Mouse (Mus musculus) heart, adult 8-10 months (tissue): ENCODE data around the gene Svop. TPM values are rescaled to one million over a fixed set of nuclear protein-coding genes. Genes with fewer than 3 reads are reported as not detected.

ENCODE experiments used
- DNase-seq: peaks from one replicate; pipeline ENCODE4 v3.0.0; 2022; ENCODE audit warnings: low spot score
- total RNA-seq, 4 experiments: library from RNA; stranded (reverse); gene quantifications; 2 replicates each; pipeline ENCODE4 v1.2.4; 2022

Svop gene
- total RNA-seq, 4 experiments from 2014 or later, result not detected

DNA sequence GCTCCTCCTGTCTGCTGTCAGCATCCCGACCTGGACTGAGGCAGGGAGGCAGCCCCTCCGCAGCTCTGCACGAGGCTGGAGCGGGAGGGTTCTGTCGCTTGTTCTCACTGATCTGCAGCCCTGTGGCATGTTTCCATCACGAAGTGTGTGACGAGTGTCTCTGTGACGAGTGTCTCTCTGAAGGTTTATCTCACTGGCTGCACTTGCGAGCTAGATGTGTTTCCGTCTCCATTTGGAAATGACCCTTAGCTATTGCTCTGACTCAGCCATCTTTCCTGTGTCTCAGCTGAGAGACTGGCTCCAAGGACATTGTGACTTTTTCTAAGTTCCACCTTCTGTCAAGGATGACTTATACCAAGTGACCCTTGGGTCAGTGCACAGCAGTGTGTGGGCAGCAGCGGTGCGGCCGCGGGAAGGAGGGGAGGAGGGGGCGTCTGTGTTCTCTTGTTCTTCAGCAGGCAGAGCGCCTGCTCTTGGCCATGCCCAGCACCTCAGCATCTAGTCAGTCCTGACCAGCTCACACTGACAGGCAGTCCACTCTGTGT, 15.1 kb upstream of the Svop start:
- DNase-seq, result no peak

DNA sequence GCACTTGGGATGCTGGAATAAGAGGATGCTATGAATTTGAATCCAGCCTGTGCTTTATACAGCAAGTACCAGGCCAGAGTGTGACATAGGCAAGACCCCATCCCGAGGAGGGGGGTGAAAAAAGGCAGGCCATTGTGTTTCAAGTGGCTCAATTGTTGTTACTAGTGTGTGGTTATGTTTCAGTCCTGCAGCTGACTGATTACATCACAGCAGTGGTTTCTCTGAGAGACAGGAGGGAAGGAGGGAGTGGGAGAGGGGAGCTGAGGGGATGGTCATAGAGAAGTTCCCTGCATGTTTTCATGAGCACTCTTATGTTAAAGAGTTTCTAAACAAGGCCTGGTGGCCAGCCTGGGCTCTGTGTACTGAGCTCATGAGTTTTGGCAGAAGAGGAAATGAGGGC, 11.4 kb upstream of the Svop start:
- no peak for DNase-seq

DNA sequence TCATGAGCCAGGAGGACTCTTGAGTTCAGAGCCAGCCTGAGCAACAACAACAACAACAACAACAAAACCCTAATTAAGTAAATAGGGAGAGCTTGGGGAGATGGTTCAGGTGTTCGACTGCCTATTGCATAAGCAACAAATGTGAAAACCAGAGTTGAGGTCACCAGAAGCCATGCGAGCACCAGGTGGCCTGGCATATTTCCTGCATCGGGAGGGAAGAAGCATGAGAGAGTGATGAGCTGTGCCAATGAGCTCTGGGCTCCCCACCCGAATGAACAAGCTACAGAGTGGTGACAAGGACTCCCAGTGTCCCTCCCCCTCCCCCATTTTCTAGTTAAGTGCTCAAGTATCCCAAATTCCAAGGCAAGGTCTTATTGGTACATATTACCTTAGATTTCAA, 10.5 kb upstream of the Svop start:
- no peak for DNase-seq

DNA sequence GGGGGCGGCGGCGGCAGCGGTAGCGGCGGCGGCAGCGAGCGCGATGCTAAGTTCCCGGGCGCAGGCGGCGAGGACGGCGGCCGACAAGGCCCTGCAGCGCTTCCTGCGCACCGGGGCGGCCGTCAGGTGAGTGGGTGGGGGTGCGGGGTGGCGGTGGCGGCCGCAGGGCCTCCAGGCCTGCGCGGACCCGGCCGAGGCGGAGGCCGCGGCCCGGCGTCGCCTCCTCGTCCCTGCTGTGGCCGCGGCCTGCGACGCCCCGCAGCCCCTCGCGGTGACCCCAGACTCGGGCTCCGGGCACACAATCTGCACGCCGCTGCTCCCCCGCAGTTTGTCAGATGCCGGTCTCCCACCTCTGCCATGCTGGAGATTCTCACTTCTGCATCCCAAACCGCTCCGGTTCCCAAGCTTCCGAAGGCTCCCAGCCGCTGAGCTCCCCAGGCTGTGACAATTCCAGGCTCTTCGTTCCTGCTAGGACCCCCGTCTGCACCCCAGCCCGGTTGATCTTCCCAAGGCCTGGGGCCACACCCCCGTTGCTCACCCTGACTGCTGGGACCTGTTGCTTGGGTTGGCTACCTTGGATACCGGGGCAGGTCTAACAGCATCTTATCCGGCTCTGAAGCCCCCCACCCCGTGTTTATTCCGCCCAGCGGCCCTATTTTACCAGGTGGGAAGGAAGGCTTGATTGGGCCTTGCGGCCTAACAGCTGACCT, 9.2 kb upstream of the Svop start:
- DNase-seq, result no peak

DNA sequence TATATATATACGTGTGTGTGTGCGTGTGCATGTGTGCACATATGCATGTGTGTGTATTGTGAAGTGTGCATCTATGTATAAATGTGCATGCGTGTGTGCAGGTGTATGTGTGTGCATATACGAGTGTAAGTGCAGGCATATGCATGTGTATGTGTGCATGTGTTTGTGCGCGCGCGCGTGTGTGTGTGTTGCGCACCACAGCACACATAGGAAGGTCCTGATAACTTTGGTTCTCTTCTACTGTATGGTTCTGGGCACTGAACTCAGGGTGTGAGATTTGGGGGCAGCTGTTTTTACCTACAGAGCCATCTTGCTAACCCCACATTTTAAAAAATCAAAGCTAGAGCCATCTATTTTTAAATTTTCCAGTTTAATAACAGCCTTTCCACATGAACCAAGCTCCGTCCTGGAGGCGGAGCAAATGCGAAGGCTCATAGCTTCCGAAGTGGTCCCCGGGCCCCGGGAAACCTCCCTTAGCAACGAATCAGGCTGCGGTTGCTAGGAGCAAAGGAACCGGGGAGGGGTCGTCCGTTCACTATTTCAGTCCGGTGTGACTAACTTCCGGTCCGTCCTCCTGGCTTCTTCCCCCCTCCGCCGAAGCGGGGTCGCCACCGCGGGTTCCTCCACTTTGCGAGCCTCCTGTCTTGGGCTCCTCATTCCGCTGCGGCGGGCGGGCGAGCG, 8.5 kb upstream of the Svop start:
- peak; percentile 92 for DNase-seq

DNA sequence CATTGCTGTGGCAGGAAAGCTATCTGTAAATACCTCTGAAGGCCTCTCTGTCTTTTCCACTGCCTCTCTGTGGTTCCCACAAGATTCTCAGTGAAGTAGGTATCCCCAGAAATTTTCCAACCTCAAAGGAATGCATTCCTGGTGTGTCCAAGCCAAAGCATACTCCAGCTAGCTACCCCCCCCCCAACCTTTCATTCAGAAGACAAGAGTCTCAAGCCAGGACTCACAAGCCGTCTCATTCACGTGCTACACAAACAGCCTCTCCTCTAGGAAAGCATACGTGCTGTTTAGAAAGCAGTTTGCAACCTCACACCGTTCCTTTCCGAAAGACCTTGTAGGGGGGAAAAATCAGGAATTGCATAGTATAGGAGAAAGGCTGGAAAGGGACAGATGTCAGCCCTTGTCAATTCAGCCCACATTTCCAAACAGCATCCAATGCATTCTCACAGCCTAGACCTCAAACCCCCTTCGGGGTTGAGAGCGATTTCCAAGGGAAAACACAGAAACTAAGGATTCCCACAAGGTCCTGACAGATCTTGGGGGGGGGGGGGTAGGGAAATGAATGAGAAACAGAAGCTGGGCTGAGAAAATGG, 853 bp downstream of the Svop start:
- no peak for DNase-seq

DNA sequence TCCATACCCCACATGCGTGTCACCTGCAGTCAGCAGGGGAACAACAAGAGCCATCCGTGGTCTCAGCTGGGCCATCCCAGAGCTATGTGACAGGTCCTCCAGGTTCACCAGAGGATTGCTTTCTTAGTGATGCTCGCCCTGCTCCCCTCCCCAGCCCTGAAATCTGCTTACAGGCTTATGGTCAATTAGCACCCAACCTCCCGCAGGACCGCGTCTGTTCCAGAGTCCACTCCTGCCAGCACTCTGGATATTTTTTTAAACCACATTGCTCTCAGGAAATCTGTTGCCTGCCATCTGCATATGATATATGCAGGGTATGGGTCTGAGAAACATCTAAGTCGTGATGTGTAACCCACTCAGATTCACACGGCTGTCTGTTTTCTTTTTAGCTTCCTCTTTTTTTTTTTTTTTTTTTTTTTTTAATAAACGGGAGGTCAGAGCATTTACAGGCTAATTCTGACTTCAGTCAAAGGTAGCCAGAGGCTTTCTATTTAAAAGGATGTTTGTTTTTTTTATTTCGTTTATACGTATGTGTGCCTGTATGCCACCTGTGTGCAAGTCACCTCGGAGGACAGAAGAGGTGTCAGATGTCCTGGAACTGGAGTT, 3.4 kb downstream of the Svop start:
- DNase-seq, result no peak

DNA sequence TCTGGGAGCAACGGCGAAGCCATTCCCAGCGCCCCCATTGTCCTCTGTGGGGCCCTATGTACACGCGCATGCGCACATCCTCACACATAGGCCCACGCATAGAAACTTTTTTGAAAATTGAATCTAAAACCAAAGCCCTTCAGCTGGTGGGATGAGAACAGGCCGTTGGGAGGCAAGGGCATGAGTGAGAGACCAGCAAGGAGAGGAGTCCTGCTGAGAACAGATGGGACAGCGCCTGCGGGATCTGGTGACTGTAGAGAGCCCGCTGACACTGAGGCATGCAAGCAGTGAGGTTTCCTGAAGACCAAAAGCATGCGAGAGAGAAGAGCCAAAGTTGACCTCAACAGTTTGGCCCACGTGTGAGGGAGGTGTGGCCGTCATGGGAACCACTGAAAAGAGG, 5.9 kb downstream of the Svop start:
- no peak for DNase-seq

DNA sequence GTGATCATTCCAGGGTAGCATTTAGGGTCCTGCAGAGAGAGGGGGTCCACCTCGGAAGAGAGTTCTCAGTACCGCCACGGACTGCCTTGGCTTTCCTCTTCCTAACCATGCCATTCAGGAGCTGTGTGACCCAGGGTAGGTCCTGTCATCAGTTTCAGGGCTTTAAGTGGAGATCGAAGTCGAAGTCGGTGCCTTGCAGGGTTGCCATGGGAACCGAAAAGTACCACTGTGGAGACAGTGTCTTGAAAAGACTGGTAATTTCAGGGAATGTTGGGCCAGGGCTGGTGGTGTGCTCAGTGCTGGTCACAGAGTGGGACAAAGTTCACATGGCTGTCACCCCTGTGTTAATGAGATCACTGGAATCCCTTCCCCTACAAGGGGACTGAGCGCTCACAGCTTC, 14.4 kb downstream of the Svop start:
- DNase-seq, result no peak

DNA sequence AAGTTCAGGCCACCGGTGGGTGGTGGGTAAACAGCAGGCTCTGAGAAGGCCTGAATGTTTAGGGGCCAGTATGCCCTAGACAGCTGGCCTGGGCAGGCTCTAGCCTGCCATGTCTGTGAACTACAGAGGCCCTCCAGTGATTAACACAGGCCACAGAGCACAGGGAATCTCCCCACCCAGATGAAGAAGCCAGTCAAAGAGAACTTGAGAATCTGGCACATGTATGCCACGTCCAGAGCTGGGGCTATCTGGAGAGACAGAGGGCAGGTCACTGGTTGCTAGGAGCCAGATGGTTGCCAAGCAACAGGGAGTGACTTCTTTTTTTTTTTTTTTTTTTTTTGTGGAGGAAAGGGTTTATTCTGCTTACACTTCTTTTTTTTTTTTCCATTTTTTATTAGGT, 19.1 kb downstream of the Svop start:
- DNase-seq, result no peak

DNA sequence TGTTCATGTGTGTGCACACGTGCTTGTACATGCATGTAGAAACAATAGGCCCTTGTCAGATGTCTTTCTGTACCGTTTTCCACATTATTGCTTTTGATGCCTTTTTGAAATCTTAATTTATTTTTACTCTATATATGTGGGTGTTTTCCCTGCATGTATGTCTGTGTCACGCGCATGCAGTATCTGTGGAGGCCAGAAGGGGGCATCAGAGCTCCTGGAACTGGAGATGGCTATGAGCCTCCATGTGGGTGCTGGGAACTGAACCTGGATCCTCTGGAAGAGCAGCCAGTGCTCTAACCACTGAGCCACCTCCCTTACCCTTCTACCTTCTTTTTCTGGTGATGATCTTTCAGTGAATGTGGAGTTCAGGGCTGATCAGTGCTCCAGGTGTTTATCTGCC, 20.5 kb downstream of the Svop start:
- DNase-seq, result no peak

DNA sequence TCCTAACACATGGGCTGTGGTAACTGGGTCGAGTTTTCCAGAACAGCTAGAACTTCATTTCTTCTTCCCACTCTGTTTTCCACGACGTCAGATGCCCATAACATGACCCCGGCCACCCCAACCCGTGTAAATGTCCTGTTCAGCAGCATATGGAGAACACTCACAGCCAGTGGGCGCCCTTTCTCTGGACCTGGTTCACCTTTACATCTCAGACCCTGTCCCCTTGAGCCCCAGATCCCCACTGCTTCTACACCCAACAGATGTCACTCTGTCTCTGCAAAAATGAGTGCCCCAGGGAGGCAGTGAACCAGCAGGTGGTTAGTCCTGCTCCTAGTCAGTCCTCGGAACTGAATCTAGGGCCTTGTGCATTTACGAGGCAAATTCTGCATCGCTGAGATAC, 23.4 kb downstream of the Svop start:
- DNase-seq, result no peak

DNA sequence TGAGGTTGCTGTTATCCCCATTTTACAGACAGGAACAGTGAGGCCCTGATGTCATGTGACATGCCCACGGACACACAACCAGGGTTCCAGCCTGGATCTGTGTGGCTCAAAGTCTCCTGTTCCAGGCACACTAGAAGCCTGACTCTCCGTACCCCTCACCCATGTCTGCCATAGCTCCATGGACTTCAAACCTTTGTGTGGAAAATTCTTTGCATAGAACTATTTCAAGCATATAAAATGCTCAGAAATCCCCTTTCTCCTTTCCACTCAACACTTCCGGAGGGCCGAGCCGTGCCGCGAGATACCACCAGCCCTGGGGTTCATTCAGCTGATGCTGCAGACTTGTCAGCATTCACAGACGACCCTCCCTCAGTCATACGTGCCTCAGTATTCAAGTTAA, 23.8 kb downstream of the Svop start:
- no peak for DNase-seq

DNA sequence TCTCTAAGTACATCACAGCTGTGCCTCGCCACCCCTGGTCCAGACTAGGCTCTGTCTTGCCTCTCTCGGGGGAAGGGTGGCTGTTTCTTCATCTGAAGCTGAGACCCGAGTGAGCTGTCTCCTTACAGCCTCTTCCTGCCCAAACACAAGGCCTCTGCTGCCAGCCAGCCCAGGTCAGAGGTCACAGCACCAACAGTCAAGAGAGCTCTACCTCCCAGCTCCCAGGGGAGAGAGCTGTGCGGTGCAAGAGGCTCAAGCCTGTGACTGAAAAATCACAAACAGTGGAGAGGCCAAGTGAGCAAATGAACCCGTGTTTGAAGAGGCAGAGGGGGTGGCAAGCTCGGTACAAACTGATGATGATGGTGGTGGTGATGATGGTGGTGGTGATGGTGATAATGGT, 24.8 kb downstream of the Svop start:
- DNase-seq, result no peak

DNA sequence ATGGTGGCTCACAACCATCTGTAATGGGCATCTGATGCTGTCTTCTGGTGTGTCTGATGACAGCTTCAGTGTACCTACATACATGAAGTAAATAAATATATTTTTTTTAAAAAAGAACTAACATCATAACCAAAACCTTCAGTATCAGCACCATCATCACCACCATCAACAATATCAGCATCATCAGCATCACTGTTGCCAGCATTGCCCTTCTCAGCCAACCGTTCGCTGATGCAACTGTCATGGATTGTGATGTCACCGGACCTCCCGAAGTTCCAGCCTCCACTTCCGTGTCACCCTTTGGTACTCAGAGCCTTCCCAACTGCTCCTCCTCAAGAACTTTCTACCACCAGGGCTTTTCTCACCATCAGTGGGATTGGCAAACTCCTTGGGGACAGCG, 26.2 kb downstream of the Svop start, which contains the start of gene Usp30:
Gene Usp30, plus strand, starts transcription at position 301 of the 400 bp plus-strand sequence.
- DNase-seq, result no peak

DNA sequence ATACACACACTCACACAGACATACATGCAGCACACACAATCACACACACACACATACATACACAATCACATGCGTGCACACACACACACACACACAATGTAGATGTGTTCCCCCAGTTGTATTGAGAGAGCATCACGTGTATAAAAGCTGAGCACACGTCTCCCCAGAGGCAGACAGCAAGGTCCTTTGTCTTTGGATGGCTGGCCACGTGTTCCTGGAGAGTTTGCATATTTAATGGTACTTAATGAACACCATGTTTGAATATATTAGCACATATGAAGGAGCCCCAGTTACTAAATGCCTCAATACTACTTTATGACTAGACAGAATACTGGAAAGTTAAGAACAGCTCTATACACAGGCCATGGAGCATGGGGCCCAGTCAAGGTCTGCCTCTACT, 27.4 kb downstream of the Svop start:
- no peak for DNase-seq

DNA sequence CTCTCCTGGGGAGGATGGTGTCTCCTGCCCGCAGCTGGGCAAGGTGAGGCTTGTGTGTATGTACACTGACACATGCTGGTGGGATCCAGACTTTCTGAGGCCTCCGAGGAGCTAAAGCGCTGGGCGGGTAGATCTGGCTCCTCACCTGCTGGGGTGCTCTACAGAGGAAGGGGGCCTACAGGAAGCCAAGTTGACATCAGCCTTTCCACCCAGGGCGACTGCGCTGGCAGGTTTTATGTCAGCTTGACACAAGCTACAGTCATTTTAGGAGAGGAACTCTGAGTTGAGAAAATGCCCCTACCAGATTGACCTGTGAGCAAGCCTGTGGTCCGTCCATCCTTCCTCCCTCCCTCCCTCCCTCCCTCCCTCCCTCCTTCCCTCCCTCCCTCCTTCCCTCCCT, 29.7 kb downstream of the Svop start:
- DNase-seq, result no peak

DNA sequence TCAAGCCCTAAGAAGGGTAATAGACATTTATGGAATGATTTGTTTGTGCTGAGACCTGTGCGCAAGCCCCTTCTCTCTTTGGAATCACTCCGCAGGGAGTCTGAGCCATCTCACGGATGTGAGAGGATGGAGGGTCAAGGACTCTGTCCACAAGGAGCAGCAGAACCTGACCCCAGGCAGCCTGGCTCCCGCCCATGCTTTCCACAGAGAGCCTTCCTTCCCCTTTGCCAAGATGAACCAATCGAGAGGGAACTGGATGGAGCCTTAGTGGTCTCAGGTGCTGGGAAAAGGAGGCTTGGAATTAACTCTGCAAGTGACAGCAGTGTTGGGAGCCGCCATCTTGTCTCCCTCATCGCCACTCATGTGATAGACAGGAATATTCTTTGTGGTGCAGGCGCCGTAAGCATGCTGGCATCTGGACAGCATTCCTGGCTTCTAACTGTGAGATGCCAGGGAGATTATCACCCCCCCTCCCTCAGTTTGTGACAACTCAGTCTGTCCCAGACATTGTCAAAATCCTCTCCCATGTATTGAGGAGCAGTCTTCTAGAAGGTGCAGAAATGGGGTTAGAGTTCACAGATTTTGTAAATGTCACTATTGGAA, 34.1 kb downstream of the Svop start:
- DNase-seq, result no peak

DNA sequence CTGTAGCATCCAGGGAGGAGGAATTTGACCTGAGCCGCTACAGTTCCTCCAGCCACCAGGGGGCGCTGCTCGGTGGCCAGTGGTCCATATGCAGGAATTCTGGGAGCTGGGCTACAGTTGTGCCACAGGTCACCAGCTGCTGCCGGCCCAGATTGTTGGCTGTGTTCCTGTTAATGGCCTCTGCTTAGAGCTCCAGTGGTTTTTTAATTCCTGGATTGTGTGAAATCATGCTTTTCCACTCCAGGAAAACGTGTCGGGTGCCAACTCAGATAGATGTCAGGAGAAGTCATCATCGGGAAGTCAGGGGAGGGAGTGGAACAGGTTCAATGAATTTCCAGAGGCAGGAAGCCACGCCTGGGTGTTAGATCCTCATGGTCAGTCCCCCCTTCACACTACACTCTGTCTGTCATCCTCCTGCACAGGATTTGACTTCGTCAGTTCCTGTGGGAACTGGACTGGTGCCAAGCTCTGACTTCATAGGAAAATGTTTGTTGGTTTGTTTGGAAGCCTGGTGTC, 39.1 kb downstream of the Svop start:
- DNase-seq, result peak; percentile 88

DNA sequence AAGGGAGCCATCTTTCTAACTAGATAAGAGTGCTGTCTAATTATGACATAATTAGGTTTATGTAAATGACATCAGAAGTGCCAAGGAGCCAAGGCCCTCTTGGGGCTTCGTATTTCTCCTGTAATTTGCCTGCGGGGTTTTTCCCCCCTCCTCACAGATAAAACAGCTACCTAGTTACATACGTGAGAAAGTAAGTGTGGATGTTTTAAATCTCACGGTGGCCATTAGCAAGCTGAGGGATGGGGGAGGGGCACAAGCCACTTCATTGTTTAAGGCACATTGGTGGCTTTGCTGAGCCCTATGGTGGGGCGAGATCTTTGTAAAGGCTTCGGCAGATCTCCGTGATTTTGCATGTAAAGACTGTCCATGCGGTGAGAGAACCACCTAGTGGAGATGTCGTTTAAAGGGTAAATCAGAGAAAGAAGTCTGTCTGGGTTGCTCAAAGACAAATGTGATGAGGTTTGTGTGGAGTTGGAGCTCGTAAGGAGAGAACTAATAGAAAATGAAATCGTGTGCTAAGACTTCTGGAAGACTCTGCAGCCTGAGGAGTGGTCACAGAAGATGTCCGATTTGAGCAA, 42.5 kb downstream of the Svop start:
- DNase-seq, result no peak

DNA sequence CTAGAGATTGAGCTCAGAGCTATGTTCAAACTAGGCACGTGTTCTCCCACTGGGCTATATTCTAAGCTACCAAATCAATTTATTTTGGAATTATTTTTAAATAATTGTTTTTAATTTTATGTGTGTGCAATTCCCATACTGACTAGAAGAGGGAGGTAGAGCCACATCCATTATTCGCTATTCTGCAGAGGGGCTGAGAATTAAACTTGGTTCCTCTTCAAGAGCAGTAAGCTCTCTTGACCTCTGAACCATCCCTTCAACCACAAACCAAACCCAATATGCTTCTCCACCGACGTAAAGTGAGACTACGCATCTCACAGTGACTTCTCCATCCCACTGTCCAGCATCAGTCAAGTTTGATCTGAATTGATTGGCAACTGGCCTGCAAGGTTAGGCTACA, 44.2 kb downstream of the Svop start:
- no peak for DNase-seq

DNA sequence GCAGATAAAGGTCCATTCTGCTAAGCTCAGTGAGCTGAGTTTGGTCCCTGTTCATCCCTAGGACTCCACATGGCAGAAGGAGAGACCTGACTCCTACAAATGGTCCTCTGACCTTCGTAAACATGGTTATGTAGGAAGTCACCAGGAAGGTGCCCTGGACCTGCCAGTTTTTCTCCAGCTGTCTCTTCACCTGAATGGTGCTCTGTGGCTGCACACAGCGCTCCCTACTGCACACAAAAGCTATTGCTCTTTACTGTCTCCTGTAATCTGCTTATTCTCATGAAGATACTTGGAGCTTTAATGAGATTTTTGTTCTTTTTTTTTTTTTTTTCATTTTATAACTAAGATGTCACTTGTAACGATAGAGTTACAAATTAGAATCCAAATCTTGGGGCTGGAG, 44.8 kb downstream of the Svop start:
- DNase-seq, result no peak
